Mouse (Mus musculus) urinary bladder, postnatal 10 days (tissue): ENCODE data around the gene Pgm1.

Source experiments
- DNase-seq: peaks from one replicate; pipeline ENCODE4 v3.0.0; 2022; ENCODE audit warnings: low spot score

Pgm1 gene

DNA sequence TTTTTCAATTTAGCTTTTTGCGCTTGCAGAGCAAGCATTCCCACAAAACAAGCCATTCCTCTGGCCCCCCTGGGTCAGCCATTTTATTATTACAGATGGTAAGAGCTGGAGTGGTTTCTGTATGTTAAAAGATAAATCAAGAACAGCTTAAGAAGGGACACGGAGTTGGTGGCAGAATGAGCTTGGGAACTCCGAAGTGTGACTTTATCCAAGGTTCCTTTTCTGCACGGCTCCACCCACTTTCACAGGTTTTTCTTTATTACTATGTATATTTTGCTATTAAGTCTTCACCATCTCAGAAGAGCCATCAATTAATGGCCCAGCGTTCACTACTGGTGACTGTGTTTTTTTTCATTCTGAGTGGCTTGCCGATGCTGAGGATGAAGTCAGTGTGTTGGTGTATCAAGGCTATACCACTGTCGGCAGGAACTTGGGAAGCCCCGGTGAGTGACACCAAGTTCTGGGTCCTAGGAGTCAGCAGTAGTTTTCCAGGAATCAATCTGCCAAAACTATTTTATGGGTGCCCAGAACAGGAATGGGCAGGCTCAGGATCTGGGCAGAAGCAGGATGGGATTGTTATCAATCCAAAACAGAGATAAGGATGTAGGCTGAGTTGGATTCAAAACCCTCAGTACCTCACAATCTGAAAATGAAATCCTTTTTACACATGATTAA, 83.3 kb downstream of the Pgm1 start:
- no peak for DNase-seq

DNA sequence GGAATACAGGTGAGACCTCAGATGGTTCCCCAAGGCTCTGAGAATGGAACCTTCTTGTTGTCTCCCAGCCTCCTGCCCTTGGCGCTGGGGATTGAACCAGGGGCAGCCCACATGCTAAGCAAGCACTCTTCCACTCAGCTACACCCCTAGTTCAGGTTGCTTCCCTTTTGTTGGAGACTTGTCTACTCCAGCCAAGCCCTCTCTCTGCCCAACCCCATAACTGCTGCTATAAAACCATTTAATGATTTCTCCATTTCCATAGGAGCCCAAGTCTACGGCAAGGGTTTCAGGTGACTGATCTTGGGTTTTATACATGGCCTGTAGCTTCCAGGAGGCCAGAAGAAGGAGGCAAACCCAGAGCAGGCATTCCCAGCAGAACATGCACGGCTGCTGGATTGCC, 98.6 kb downstream of the Pgm1 start:
- no peak for DNase-seq

- DNase-seq: no peak
These were observed 99.4 kb downstream of the Pgm1 start for GRCm38 (mm10) chr4:100028641-100029040.

DNA sequence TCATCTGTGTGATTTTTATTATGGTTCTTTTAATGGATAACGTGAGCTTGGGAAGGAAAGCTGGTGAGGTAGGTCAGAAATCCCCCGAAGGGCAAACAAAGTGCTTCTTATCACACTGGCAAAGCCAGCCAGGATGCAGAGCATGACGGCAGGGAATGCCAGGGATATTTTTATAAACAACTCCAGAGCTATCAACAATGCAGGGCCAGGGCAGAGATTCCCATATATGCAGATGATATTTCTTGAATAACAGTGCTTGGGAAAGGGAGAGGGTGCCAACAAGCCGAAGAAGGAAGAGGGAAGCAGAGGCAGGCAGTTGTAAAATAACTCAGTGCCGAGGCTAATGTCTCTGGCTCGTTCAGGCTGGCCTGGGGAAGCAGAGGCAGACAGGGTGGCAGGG, 102.1 kb downstream of the Pgm1 start:
- DNase-seq: no peak

DNA sequence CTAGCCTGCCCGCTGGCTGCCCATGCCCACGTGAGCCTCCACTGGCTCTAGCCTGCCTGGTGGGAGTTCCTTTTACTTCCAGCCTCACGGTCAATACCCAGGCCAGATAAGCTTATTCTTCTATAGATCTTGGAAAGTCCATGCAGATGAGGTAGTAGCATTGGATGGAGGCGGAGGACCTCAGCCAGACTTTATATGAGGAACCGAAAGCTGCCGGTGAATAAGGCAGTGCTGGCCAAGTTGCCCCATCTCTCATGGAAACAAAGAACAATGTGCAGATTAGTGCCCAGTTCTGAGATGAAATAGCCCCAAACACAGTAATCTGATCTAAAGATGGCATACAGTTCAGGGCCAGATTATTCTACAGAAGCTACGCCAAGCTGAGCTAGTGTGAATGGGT, 103.4 kb downstream of the Pgm1 start:
- no peak for DNase-seq

- DNase-seq: no peak
These were observed 104.7 kb downstream of the Pgm1 start for GRCm38 (mm10) chr4:100033944-100034343.

- DNase-seq: no peak
These were observed 105.8 kb downstream of the Pgm1 start for GRCm38 (mm10) chr4:100034971-100035370.

DNA sequence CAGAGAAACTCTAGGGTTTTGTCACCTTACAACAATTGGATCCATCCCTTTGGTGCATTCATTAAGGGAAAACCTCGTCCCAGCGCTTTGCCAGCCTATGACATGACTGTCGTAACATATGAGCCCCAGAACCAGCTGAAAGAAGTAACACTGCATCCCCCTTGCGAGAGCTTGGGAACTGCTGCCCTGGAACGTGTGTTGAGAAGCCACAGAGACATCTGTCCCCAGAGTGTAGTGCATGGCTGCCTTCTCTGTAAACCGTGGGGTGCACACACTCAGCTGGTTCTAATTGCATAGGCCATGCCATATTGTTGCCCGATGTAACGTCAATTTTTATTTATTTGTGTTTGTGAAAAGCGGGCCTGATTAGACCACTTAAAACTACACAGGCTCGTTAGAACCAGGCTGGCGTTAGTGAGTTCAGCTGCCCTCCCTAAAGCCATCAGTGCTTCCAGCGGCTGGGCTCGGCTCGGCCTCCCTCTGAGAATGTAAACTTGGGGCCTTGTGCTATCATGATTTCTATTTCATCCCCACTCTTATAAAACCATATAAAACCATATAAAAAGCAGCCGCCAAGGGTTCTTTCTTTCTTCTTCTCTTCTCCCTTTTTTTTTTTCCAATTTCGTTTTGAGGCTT, 106.8 kb downstream of the Pgm1 start:
- DNase-seq: no peak
